Mouse (Mus musculus) hindbrain, embryonic 13.5 days (tissue): Measurements from ENCODE around the gene Izumo1r. TPM values are rescaled to one million over a fixed set of nuclear protein-coding genes. Genes with fewer than 3 reads are reported as not detected.

Experiments
- ATAC-seq: fragments of 200-750 bp; cut with Nextera tagmentation; 2 replicates; pipeline ENCODE4 v1.8.0; 2017; ENCODE audit warnings: moderate TSS enrichment; ENCODE audit not compliant: low FRiP score
- H3K27ac ChIP-seq: fragments of 300-500 bp; sonication (generic); 2 replicates; pipeline ENCODE4 v1.5.1; 2015; ENCODE audit warnings: inconsistent platforms, mild to moderate bottlenecking, moderate library complexity
- H3K27me3 ChIP-seq: fragments of 300-500 bp; sonication (generic); 2 replicates; pipeline ENCODE4 v1.6.1; 2015; ENCODE audit warnings: mild to moderate bottlenecking, inconsistent platforms
- H3K36me3 ChIP-seq: fragments of 300-500 bp; sonication (generic); 2 replicates; pipeline ENCODE4 v1.6.1; 2015; ENCODE audit warnings: mild to moderate bottlenecking, inconsistent platforms
- H3K4me1 ChIP-seq: fragments of 300-500 bp; sonication (generic); replicated peaks from 2 replicates; pipeline ENCODE4 v1.6.1; 2015; ENCODE audit warnings: inconsistent platforms
- H3K4me2 ChIP-seq: fragments of 300-500 bp; sonication (generic); 2 replicates; pipeline ENCODE4 v1.6.1; 2015; ENCODE audit warnings: inconsistent platforms, mild to moderate bottlenecking, moderate library complexity
- H3K4me3 ChIP-seq: fragments of 300-500 bp; sonication (generic); 2 replicates; pipeline ENCODE4 v1.5.1; 2015; ENCODE audit warnings: mild to moderate bottlenecking, inconsistent platforms
- H3K9ac ChIP-seq: fragments of 300-500 bp; sonication (generic); 2 replicates; pipeline ENCODE4 v1.6.1; 2015; ENCODE audit warnings: mild to moderate bottlenecking, inconsistent platforms
- H3K9me3 ChIP-seq: fragments of 300-500 bp; sonication (generic); 2 replicates; pipeline ENCODE4 v1.6.1; 2016; ENCODE audit warnings: inconsistent platforms
- WGBS: fragments of 180-500 bp; shearing (Covaris S2); methylation state at CpG from one replicate; pipeline ENCODE4 v1.1.7; 2015; 5-methylcytosine and 5-hydroxymethylcytosine counted together
- polyA plus RNA-seq: library from polyadenylated mRNA; unstranded; fragments of >200 nt; fragmentation: Nextera tagmentation; extraction: Ambion mirVana; gene quantifications from 2 replicates; pipeline ENCODE4 v1.2.1, GENCODE M21; 2015

Gene Izumo1r
- polyA plus RNA-seq, 1 experiment from 2014 or later: not detected

DNA sequence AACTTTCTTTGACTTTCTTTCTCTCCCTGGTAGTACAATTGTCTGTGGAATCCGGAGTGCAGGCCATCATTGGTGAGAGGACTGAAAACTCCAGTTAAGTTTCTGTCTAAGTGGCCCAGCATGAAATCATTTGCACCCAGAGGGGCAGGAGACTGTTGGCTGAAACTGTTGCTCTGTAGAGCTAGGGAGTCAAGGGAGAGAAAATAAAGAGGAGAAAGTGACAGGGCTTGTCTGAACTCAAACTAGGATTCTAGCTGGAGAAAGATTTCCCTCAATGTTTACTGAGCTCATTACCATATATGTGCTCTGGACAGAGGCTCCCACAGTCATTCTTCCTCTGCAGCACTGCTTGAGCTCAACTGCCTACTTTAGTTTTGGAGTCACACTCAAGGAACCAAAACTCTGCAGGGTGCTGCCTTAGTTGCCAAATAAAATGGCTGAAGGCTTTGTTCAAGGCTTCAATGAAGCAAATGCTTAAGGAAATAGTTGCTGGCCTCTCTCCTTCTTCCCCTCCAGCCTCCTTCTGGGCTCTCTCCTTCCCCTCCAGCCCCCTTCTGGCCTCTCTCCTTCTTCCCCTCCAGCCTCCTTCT lies 18.3 kb upstream of the Izumo1r start:
- Histone ChIP-seq H3K36me3 (no peaks in the 10 kb centered on the region), H3K27ac (no peak overlapping the region), H3K4me2 (no peak overlapping the region), H3K9ac (no peak overlapping the region), H3K27me3 (no peaks in the 10 kb centered on the region), H3K4me1 (peaks cover 3% of the 10 kb centered on the region; the same call in 1 of the 2 replicates), H3K9me3 (no peaks in the 10 kb centered on the region), H3K4me3 (no peak overlapping the region)
- 16% methylated on average over 1 of the region's 1 CpGs for WGBS
- ATAC-seq: no peak

- H3K9me3 ChIP-seq: no peaks in the 10 kb centered on the region
- ATAC-seq: no peak
- no peaks in the 10 kb centered on the region for H3K36me3 ChIP-seq
- no peaks in the 10 kb centered on the region for H3K27me3 ChIP-seq
- no peak overlapping the region for H3K27ac ChIP-seq
- H3K9ac ChIP-seq: no peak overlapping the region
- H3K4me2 ChIP-seq: no peak overlapping the region
- no peak overlapping the region for H3K4me3 ChIP-seq
- 60% methylated on average over 4 of the region's 4 CpGs for WGBS
- peaks cover 3% of the 10 kb centered on the region; the same call in 1 of the 2 replicates for H3K4me1 ChIP-seq
Observed at GRCm38 (mm10) chr9:14921254-14921653, 17.5 kb upstream of the Izumo1r start.

- H3K27me3 ChIP-seq: no peaks in the 10 kb centered on the region
- H3K4me3 ChIP-seq: no peak overlapping the region
- H3K9ac ChIP-seq: no peak overlapping the region
- H3K4me2 ChIP-seq: no peak overlapping the region
- no peaks in the 10 kb centered on the region for H3K9me3 ChIP-seq
- H3K4me1 ChIP-seq: peaks cover 3% of the 10 kb centered on the region; the same call in 1 of the 2 replicates
- H3K27ac ChIP-seq: no peak overlapping the region
- H3K36me3 ChIP-seq: no peaks in the 10 kb centered on the region
- no peak for ATAC-seq
- 88% methylated on average over 4 of the region's 4 CpGs for WGBS
Observed at GRCm38 (mm10) chr9:14920608-14921007, 16.9 kb upstream of the Izumo1r start.

- Histone ChIP-seq H3K27ac (no peak overlapping the region), H3K4me2 (no peak overlapping the region), H3K9me3 (no peaks in the 10 kb centered on the region), H3K4me1 (peaks cover 3% of the 10 kb centered on the region; the same call in 1 of the 2 replicates), H3K4me3 (no peak overlapping the region), H3K36me3 (no peaks in the 10 kb centered on the region), H3K27me3 (no peaks in the 10 kb centered on the region), H3K9ac (no peak overlapping the region)
- 60% methylated on average over 5 of the region's 5 CpGs for WGBS
- peak; percentile 59 for ATAC-seq
Observed at GRCm38 (mm10) chr9:14918825-14919668, 15.3 kb upstream of the Izumo1r start.

GRCm38 (mm10) chr9:14917661-14918060 lies 13.9 kb upstream of the Izumo1r start:
- Histone ChIP-seq H3K27ac (no peak overlapping the region), H3K27me3 (no peaks in the 10 kb centered on the region), H3K9ac (no peak overlapping the region), H3K4me2 (no peak overlapping the region), H3K4me3 (no peak overlapping the region), H3K4me1 (peaks cover 3% of the 10 kb centered on the region; the same call in 1 of the 2 replicates), H3K9me3 (no peaks in the 10 kb centered on the region), H3K36me3 (no peaks in the 10 kb centered on the region)
- WGBS: 90% methylated on average over 2 of the region's 2 CpGs
- no peak for ATAC-seq

DNA sequence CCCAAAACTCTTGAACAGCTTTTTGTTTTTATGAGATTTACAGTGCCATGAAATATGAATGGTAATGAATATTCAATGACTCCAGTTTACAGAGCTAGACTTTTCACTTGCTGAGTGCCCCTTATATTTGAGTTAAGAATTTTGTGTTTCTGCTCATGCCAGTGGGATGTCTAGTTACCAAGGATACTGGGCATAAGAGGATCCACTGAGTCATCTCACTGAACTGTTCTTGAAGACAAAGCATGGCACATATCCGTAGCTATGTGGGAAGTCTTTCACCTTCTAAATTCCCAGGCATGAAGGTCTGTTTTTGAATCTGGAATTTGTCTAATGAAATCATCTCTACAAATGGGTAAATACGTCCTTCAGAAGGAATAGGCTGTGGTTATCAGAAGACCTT lies 8.3 kb upstream of the Izumo1r start:
- H3K36me3 ChIP-seq: no peaks in the 10 kb centered on the region
- no peaks in the 10 kb centered on the region for H3K27me3 ChIP-seq
- H3K9ac ChIP-seq: no peak overlapping the region
- no peak overlapping the region for H3K4me3 ChIP-seq
- H3K4me2 ChIP-seq: no peak overlapping the region
- 86% methylated on average over 2 of the region's 2 CpGs for WGBS
- ATAC-seq: no peak
- no peak overlapping the region for H3K27ac ChIP-seq
- no peaks in the 10 kb centered on the region for H3K9me3 ChIP-seq
- peaks cover 8% of the 10 kb centered on the region for H3K4me1 ChIP-seq

- WGBS: 13% methylated on average over 5 of the region's 5 CpGs
- no peaks in the 10 kb centered on the region for H3K36me3 ChIP-seq
- H3K9ac ChIP-seq: no peak overlapping the region
- H3K27ac ChIP-seq: no peak overlapping the region
- H3K27me3 ChIP-seq: peaks cover 4% of the 10 kb centered on the region; the same call in 1 of the 2 replicates
- ATAC-seq: peak; percentile 65
- H3K4me1 ChIP-seq: peaks cover 15% of the 10 kb centered on the region
- no peak overlapping the region for H3K4me3 ChIP-seq
- H3K9me3 ChIP-seq: no peaks in the 10 kb centered on the region
- no peak overlapping the region for H3K4me2 ChIP-seq
Observed at GRCm38 (mm10) chr9:14909981-14910380, 6.2 kb upstream of the Izumo1r start.

- Histone ChIP-seq H3K4me3 (no peak overlapping the region), H3K4me1 (peaks cover 21% of the 10 kb centered on the region), H3K9ac (no peak overlapping the region), H3K9me3 (no peaks in the 10 kb centered on the region), H3K4me2 (no peak overlapping the region), H3K27ac (no peak overlapping the region), H3K36me3 (no peaks in the 10 kb centered on the region), H3K27me3 (peaks cover 7% of the 10 kb centered on the region)
- 79% methylated on average over 7 of the region's 7 CpGs for WGBS
- ATAC-seq: no peak
Observed at GRCm38 (mm10) chr9:14907816-14908415, 4.2 kb upstream of the Izumo1r start.

DNA sequence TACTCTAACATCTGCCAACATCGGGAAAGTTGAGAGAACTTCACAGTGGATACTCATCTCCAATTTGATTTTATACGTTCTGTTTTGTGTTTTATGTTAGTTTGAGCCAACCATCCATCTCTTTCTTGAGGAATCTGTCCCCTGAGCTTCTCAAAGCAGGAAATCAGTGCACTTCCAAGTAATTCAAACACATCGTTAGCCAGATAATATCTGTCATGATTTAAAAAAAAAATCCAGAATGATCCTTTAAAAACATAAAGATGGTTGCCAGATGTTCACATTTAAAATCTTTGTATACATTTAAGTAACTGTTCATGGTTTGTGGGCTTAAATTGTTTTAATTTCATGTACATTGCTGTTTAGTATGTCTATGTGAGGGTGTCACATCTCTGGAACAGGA lies 2.2 kb upstream of the Izumo1r start:
- no peak overlapping the region for H3K4me2 ChIP-seq
- no peak overlapping the region for H3K4me3 ChIP-seq
- no peak overlapping the region for H3K9ac ChIP-seq
- 71% methylated on average over 3 of the region's 3 CpGs for WGBS
- no peak for ATAC-seq
- H3K36me3 ChIP-seq: no peaks in the 10 kb centered on the region
- peaks cover 10% of the 10 kb centered on the region for H3K27me3 ChIP-seq
- no peak overlapping the region for H3K27ac ChIP-seq
- no peaks in the 10 kb centered on the region for H3K9me3 ChIP-seq
- H3K4me1 ChIP-seq: peaks cover 21% of the 10 kb centered on the region

- H3K27me3 ChIP-seq: peaks cover 10% of the 10 kb centered on the region
- no peaks in the 10 kb centered on the region for H3K36me3 ChIP-seq
- H3K27ac ChIP-seq: no peak overlapping the region
- no peaks in the 10 kb centered on the region for H3K9me3 ChIP-seq
- no peak overlapping the region for H3K4me2 ChIP-seq
- H3K9ac ChIP-seq: no peak overlapping the region
- no peak for ATAC-seq
- H3K4me1 ChIP-seq: peaks cover 15% of the 10 kb centered on the region
- 59% methylated on average over 9 of the region's 9 CpGs for WGBS
- no peak overlapping the region for H3K4me3 ChIP-seq
Observed at GRCm38 (mm10) chr9:14904741-14905475, 1.2 kb upstream of the Izumo1r start.

- WGBS: 87% methylated on average over 3 of the region's 3 CpGs
- peaks cover 13% of the 10 kb centered on the region for H3K4me1 ChIP-seq
- H3K9ac ChIP-seq: no peak overlapping the region
- no peaks in the 10 kb centered on the region for H3K36me3 ChIP-seq
- H3K4me3 ChIP-seq: no peak overlapping the region
- H3K27ac ChIP-seq: no peak overlapping the region
- peaks cover 10% of the 10 kb centered on the region for H3K27me3 ChIP-seq
- no peaks in the 10 kb centered on the region for H3K9me3 ChIP-seq
- no peak overlapping the region for H3K4me2 ChIP-seq
- ATAC-seq: no peak
Observed at GRCm38 (mm10) chr9:14903006-14903405, 743 bp downstream of the Izumo1r start.

- H3K9ac ChIP-seq: no peak overlapping the region
- no peak overlapping the region for H3K4me2 ChIP-seq
- H3K27me3 ChIP-seq: peaks cover 10% of the 10 kb centered on the region
- 96% methylated on average over 2 of the region's 2 CpGs for WGBS
- H3K36me3 ChIP-seq: no peaks in the 10 kb centered on the region
- H3K9me3 ChIP-seq: no peaks in the 10 kb centered on the region
- H3K27ac ChIP-seq: no peak overlapping the region
- no peak overlapping the region for H3K4me3 ChIP-seq
- peaks cover 13% of the 10 kb centered on the region for H3K4me1 ChIP-seq
- ATAC-seq: no peak
Observed at GRCm38 (mm10) chr9:14902416-14902815, 1.3 kb downstream of the Izumo1r start.
